Mouse (Mus musculus) heart, postnatal 36 days (tissue): Measurements from ENCODE around the gene Sec11a. TPM values are rescaled to one million over a fixed set of nuclear protein-coding genes. Genes with fewer than 3 reads are reported as not detected.
A peak's percentile ranks its signal among the peaks of the same experiment; 100 is the strongest.

ENCODE experiments used
- DNase-seq, 2 experiments: peaks; one replicate each; pipeline ENCODE4 v3.0.0; 2021 to 2022
- intact Hi-C: fragments of 180-260 bp; cut with DNase I; formaldehyde crosslinking; loops from one replicate; pipeline ENCODE4 v1.15.1; 2025
- total RNA-seq, 2 experiments: library from RNA; stranded (reverse); gene quantifications; 2 replicates each; pipeline ENCODE4 v1.2.3; 2021

Sec11a gene
- total RNA-seq, 2 experiments from 2014 or later, result 51.2 to 52.2 TPM

- intact Hi-C loops, result loop anchor here (5.0 kb wide), 1 partner anchor 478 kb away; no protein-coding TSS in a partner anchor
- no peak for DNase-seq
These were observed 83.4 kb downstream of the Sec11a start for GRCm38 (mm10) chr7:80864151-80864550.

- DNase-seq, result no peak
- intact Hi-C loops, result loop anchor here (5.0 kb wide), 1 partner anchor 479 kb away; no protein-coding TSS in a partner anchor
These were observed 84.1 kb downstream of the Sec11a start for GRCm38 (mm10) chr7:80863520-80863919.

- no peak for DNase-seq
- intact Hi-C loops, result loop anchor here (5.0 kb wide), 1 partner anchor 480 kb away; no protein-coding TSS in a partner anchor
These were observed 85.1 kb downstream of the Sec11a start for GRCm38 (mm10) chr7:80862475-80862874.

GRCm38 (mm10) chr7:80860729-80861274, 86.8 kb downstream of the Sec11a start, which contains the start of gene Zscan2:
Zscan2 (plus strand) TSS chr7:80860920.
- intact Hi-C loops, result loop anchor here (5.0 kb wide), 1 partner anchor 481 kb away; no protein-coding TSS in a partner anchor
- peak; percentile 82 to 92 for DNase-seq

GRCm38 (mm10) chr7:80860227-80860626, 87.4 kb downstream of the Sec11a start:
- DNase-seq, result peak; percentile 53 to 54
- intact Hi-C loops, result loop anchor here (5.0 kb wide), 1 partner anchor 482 kb away; no protein-coding TSS in a partner anchor

GRCm38 (mm10) chr7:80857181-80857580, 90.4 kb downstream of the Sec11a start:
- DNase-seq, result peak; percentile 79 to 84
- intact Hi-C loops, result loop anchor here (1.0 kb wide), 1 partner anchor 298 kb away; no protein-coding TSS in a partner anchor

GRCm38 (mm10) chr7:80855316-80855715, 92.3 kb downstream of the Sec11a start:
- intact Hi-C loops, result no loop called here
- DNase-seq, result no peak

Other genes starting within 250 kb of the Sec11a start
- 10 to 100 TPM; 40.5 to 43.2 TPM for gene Iqgap1, start 121.8 kb downstream of the Sec11a start, total RNA-seq
- gene Zscan2, start 86.9 kb downstream of the Sec11a start, total RNA-seq, result 1 to 10 TPM; 5.5 to 5.7 TPM
- gene Wdr73, start 46.5 kb downstream of the Sec11a start, total RNA-seq, result 1 to 10 TPM; 5.1 to 5.6 TPM
- 1 to 10 TPM; 5.9 to 8.8 TPM for gene Nmb, start 42.7 kb downstream of the Sec11a start, total RNA-seq
- gene Zfp592, start 45.9 kb upstream of the Sec11a start, total RNA-seq, result 10 to 100 TPM; 14.3 to 16.4 TPM
- 100 to 1,000 TPM; 107 to 112 TPM for gene Alpk3, start 109.8 kb upstream of the Sec11a start, total RNA-seq
- gene Slc28a1, start 167.0 kb upstream of the Sec11a start, total RNA-seq, result under 1 TPM in 1 of 2 experiments, not detected in 1; 0.16 TPM